Mouse (Mus musculus) retina, embryonic 14.5 days (tissue): ENCODE measurements around the gene Ttc28.

Experiments used
- DNase-seq: peaks from one replicate; pipeline ENCODE4 v3.0.0-alpha.2; 2015; ENCODE audit warnings: low spot score

Ttc28 gene

DNA sequence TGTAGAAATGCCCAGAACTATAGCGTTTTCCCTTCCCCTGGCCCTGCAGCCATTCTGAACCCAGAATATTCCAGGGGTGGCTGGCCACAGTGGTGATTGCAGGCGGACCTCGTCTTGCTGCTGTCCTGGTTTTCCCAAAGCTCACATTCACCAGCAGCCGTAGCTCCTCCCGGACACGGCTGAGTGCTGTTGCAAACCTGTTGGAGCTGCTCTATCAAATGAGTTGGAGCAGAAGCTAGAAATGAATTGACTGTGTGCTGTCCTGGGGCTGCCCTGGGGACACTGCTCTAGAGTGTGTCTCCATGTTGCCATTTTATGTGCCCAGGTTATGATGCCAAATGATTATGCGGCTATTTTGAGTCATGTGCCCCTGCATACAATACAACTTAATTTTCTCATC lies 254.2 kb downstream of the Ttc28 start:
- DNase-seq, result no peak

DNA sequence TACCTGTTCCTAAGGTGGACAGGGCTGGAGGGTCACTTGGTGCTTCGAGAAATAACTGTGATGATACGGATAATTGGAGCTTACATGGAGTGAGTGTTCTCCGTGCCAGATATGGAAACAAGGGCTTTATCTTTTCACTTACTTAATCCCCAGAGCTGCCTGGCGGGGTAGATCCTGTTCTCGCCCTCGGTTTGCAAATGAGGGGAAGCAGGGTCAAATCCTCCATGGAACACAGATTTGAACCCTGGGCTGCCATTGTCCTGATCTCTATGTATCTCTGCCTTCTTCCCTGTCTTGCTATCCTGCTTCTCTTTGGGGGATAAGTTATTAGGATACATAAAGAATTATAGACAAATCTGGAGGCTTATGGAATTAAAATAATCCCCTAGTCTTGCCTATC lies 257.7 kb downstream of the Ttc28 start:
- DNase-seq, result no peak

DNA sequence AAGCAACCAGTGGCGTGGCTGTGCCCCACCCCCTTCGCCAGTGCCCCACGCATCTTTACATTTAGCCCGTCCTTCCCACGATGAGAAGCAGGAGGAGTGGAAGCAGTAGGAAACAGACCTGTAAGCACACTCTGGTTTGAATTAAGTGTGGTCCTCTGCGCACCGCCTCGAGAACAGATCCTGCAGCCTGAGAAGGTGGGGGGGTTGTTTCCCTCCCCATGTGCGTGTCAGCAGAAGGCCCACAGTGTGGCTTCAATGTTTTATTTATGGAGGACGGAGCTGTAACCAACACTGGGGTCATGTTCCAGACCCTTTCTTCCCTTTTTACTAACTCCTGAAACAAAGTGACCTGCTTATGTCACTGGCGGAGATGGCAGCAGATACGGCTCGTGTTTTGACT lies 258.1 kb downstream of the Ttc28 start:
- no peak for DNase-seq

DNA sequence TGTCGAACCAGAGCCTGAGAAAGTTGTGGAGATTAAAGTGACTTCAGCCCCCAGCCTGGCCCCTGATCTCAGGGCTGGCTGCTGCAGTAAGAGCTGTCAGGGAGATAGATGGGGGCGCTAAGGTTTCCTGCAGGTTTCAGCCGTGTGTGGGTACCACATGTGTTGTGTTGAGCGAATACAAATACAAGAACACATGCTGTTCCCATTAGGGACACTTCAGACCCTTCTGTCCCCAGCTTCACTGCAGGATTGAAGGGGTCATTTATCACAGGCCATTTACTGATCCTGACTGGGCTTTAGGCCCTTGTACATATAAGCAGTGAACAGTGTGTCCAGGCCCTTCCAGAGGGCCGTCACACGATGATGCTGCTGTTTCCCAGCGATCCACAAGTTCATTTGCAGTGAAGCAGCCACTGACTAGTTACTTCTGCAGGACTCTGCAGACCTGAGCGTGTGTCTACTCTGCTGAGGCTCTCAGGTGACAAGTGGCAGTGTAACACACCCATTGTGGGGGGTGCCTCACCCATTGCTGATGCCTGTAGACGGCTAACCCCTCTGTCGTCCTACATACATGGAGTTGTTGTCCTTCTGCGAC lies 258.7 kb downstream of the Ttc28 start:
- no peak for DNase-seq

DNA sequence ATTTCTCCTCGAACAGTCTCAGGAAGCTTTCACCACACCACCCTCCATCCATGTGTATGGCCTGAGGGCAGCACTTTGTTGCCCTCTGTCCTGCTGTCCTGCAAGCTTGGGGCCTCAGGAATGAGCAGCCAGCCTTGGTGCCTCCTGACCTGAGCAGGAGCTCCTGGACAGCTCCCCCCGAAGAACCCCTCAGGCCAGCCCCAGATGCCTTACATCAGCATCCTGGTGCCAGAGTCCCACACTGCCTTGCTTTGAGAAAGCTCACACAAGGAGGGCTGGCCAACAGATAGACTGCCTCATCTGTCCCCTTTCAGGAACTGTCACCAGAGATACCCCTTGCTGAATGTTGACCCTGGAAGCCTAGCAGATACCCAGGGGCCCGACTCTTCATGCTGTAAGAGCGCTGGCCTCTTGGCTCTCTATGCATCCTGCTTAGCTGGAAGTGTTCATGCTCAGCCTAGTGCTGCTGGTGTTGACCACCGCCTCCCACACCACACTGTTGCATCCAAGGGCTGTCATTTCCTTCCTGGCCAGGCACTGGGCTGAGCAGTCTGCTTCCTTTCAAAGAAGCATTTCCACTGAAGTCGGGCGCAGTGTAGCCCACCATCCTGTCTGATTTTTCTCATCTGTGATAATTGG lies 259.4 kb downstream of the Ttc28 start:
- DNase-seq, result no peak

DNA sequence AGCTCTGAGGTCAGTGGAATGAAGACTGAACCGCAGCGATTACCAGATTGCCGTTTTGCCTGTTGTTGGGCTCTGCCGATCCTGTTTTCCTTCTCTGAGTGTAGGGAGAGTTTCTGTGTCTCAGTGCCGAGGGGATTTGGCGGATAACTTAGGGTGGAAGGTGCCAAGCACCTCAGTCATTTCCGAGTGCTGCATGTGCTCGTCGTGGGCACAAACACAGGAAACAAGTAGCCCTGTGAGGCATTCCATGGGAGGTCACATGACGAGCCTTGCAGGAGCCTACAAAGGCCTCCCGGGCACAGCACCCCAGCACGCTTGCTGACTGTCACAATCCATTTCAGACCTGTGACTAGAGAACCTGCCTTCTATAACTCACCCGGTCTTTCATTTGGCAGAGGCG lies 260.0 kb downstream of the Ttc28 start:
- DNase-seq, result no peak

DNA sequence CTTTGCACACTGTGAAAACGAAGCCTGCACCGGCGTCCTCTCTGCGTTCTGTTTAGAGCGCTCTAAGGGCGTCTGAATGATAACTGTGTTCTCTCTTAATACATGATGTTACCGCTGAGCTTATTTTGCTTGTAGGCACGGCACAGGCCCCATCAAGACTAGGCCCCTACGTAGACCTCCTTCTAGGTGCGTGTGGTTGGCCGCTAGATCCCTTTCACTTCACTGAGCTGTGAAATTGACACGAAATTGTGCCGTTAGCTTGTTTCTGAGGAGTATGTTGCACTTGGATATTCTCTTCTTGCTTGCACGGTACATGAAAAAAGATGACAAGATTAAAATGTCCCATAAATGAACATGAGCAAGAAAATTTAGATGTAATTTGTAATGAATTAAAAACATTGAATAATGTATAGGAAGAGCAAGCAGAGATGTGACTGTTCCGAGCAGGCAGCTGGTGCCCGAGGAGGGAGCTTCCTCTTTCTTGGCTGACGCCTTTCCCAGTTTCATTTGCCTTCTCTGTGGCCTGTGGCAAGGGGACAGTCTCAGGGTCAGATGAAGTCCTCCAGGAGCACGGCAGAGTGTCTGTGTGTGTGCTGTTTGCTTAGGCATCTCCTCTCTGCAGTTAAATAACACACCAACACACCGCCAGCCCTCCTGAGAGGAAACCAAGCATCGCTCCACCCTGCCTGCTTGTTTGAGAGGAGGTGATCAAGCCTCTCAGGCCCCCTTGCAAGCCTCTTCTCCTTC lies 261.7 kb downstream of the Ttc28 start:
- DNase-seq, result no peak

DNA sequence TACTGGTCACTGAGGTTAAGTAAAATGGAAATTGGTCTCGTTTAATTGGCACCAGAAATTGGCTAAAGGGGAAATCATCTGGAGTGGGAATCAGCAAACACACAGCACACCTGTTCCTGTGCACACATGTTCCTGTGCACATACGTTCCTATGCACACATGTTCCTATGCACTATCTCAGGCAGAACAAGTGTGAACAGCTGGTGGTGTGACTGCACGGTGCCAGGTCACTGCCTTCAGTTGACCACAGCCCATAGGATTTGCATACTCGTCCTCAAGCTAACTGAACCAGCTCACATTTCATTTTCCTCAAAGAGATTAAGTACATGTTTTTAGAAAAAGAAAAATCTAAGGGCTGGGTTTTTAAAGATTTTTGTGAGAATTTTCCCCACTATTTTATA lies 263.2 kb downstream of the Ttc28 start:
- DNase-seq, result no peak

DNA sequence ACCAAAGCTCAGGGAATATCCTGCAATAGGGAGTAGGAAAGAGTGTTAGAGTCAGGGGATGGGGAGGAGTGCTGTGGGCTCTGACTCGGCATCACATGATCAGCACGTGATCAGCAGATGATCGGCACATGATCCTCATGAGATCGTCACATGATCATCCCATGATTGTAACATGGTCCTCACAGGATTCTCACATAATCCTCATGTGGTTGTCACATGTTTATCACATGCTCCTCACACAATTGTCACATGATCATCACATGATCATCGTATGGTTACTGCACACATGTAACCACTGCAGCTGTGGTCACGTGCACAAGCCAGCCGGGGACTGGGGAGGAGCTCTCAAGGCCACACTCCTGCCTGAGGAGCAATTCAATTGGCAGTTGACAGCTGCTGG lies 264.8 kb downstream of the Ttc28 start:
- DNase-seq, result no peak

DNA sequence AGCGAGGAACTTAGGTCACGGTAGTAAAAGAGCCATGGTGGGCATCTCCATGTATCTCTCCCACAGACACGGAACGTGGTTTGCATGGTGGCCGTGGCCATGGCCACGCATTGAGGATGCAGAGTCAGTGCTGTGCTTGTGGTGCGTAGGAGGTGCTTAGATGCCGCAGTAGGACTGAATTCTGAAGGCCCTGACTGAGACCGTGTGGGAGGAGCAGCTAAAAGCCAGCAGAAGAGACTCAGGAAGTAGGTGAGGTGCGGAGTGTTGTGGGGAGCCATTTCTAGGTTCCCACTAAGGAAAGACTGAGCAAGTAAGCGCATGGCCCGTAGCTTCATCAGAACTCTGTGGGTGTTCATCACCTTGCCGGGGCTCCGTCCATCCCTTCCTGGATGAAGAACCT lies 271.0 kb downstream of the Ttc28 start:
- DNase-seq, result no peak

DNA sequence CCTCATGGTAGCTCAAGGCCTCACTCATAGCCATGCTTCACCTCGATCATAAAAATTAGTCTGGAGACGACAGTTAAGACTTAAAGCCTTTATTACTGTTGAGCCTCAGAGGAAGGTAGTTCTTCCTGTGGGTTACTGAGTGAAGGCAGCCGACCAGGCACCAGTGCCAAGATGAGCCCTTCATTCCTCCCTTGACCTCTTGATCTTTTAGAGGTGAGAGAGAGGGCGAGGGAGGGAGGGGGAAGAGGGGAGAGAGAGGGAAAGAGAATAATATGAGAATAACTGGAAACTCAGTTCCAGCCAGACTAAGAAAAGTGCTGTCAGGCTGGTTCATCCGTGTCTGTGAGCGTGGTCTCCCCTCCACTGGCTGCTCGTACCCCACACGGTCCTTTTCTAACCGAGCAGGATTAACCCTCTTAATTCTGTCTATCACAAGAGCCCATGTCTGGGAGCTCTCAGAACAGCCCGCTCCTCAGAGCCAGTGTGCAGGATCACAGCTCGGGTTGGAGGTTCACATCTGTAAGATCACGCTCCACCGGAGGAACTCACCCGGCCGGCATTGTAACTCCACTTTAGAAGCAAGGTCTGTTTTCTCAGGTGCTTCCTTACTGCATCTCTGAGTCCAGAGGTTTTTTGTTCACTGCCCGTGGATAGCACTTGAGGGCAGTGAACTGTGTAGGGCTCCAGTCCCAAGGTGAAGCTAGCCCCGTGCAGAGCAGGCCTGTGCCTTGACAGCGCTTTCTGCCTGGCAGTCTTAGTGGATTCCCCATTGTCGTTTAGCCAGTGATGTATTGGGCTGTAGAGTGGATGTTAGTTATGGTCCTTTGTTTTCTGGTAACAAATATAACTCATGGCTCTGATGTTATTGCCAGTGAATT lies 272.5 kb downstream of the Ttc28 start:
- no peak for DNase-seq

DNA sequence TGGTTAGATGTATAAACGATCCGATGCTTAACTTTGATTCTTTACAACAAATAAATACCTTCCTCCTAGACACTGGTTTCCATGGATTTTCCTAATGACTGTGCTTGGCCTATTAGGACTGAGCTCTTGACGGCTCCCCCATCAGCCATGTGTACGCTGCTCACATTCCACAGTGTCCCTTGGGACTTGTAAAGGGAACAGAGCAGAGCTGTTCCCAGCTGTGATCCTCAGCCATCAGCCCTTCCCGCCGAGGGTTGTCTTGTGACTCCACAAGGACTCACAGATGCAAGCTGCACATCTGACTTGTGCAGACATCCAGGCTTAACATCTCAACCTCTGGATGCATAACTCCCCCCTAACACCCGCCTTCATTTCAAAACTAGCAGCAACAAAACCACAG lies 275.0 kb downstream of the Ttc28 start:
- peak; percentile 60 for DNase-seq

DNA sequence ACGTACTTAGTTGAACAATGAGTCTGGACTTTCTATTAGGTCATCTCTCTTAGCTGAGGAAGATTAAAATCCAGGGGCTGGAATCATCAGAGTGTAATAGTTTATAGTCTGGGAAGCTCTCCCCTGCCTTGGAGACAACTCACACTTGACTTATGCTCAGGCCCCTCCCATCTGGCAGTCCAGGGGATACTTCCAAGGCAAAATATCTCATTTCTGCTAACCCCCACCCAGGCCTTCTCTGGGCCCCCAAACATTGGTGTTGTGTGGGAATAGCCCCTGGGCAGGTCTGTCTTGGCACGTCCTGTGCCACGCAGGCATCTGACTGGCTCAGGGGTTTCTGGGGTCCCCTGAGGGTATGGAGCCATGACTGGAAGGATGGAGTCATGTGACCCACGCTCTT lies 275.7 kb downstream of the Ttc28 start:
- DNase-seq, result no peak

DNA sequence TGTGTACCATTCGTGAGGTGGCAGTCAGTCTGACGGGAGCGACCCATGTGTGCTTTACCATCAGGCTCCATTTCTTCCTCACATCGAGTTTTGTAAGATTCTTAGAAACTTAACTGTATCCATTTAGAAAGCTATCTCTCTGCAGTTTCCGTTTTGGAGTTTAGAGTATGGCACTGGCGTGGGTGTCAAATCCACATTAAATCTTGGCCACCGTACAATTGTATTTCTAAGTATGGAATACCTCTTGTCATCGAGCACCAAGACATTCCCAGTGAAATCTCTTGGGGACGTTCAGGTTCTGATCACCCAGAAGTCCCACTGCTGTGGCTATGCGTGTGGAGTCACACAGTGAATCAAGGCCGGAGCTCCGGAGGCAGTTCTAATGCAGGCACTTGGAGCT lies 276.3 kb downstream of the Ttc28 start:
- DNase-seq, result no peak

DNA sequence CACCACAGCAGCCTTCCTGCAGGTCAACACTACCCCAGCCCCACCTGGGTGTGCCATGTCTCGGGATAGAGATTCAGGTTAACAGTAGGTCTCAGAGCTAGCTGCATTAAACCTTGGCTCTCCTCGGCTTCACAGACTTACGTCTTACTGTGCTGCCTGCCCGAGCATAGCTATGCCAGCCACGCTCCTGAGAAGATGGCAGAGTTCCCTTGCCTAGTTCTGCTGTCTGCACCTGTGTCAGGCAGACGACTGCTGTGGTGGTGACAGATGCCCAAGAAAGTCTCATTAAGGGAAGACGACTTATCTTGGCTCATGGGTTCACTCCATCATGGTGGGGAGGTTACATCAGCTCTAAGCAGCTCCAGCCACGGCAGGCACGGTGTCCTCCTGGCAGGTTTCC lies 278.7 kb downstream of the Ttc28 start:
- DNase-seq, result no peak

DNA sequence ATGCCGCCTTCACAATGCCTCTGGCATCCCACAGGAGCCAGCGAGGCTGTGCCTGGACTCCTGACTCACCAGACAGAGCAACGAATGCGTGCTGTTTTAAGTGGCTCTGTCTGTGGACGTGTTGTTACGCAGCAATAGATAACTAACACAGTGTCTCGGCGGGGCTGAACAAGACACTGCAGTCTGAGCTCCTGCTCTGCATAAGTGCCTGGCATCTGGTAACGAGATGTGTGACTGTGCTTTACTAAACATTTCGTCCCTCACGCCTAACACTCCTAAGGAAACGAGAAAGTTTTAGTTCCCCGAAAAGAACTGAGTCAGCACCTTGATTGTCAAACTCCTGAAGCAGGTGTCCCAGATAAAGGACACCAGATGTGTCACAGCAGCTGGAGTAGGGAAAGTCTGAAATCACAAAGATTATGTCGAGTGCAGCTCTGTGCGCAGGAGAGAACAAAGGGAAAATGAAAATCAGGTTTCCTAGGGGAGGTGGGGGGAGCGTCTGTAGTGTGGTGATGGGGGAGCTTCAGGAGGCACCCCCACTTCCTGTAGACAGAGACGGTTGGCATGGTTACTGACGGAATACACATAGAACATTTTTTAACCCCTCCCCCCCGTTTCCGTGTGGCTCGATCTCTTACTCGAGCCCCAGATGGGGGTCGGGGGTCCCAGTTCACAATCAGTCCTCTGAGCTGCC lies 280.2 kb downstream of the Ttc28 start:
- no peak for DNase-seq

DNA sequence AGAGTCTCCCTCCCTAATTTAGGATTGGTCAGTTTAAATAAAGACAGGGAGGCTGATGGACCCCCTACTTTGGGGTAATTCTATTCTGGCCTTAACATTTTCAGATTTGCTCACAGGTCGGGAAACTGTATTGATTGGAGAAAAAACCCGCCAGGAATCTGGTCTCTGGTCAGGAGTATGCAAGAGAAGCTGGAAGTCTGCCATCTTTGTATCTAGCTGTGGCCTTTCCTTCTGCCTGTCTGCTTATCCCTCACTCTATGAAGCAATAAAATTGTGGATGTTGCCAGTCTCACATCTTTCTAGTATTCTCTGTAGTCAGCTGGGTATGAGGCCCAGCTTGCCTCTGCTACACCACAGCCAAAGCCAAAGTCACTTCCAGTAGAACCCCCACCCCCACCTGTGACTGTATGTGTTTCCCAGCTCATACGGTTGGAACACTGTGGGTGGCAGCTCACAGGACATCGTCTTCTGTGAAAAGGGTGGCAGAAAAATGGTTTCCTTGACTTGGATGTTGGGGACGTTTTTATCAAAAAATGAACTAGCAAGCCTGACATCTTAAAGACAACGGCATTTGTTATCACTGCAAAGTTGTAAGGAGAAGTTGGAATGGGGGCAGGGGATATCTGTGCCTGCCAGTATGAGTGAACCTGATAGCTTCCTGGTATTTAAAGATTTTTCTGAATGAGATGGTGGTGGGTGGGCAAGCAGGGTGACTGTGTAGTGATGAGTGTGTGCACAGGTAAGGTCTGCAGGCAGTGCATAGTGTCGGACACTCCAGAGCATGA lies 281.7 kb downstream of the Ttc28 start:
- no peak for DNase-seq

DNA sequence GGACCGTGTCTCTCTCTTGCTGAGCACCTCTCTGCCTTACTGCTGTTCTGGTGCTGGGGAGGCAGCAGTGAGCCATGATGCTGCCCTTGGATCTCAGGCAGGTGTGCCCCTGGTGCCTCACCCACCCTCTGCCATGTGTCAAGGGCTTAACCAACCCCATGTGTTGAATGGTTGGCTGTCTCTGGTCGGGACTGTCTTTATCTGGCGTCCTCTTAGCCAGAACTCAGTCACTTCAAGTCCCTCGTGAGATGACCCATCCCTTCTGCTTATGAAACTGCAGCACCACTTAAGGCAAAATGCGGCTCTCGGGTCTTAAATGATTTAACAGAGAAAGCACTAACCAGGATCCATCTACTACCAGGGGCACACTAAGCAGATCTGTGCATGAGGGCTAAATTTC lies 283.3 kb downstream of the Ttc28 start:
- DNase-seq, result no peak

DNA sequence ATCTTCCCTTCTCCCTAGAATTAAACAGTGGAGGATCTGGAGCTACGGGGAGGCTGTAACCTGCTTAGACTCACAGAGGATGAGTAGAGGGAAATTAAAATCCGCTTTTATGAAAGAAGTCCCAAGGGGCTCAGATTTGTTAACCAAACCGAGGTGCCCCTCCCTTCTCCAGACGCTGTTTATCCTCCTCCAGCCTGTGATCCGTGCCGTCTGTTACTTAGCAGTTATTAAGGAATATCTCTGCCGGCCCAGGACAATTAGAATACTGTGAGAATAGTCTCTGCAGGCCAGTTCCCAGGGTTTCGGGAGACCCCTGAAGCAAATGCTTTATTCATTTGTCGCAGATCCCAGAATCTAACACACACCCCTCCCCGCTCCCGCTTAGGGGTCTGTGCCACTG lies 283.8 kb downstream of the Ttc28 start:
- no peak for DNase-seq

DNA sequence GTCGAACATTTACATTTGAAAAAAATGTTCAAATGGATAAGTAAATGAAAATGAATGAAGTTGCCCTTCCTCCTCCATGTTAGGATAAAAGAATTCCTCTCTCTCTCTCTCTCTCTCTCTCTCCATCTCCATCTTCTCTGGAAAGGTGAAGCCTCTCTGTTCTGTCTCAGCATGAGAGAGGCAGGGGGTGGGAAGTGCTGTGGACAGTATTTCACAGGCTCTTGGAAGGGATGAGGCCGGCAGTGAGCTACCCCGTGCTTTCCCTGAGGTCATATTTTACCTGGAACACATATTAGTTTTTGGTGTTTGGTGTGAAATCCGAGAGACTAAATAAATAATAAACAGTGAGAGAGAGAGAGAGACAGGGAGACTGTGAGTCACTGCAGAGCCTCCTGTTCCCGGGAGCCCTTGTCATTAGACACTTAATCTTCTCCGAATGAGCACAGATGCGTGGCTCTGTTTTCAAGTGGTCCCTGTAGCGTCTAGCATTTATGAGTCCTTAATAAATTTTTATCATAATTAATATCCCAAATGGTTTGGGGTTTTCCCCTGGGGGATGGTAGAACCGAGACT lies 284.8 kb downstream of the Ttc28 start:
- DNase-seq, result no peak

DNA sequence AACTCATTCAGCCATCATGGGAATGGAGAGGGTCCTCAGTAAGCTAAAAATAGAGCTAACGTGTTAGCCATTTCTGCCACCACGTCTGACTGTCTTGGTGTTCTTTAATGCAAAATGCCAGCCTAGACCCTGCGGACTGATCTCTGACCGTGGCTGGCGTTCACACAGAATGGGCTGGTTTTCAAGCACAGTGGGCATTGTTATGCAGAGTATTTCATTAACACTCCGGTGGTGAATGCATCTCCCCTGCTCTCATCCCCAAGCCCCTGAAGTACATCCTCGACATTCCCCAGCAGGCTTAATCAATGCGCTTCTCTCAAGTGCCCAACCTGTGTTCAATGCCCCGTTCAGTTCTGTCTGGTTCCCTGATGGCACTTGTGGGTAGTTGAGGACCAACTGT lies 290.8 kb downstream of the Ttc28 start:
- DNase-seq, result no peak
